Mouse (Mus musculus) bone marrow, adult 2 months (tissue): ENCODE data around the gene E130114P18Rik.

ENCODE experiments used
- CTCF ChIP-seq: fragments of 200-500 bp; IDR thresholded peaks from 2 replicates; pipeline ENCODE4 v1.5.1; 2011; ENCODE audit warnings: low read length, control low read depth; ENCODE audit not compliant: control insufficient read depth, insufficient read depth
- POLR2A ChIP-seq: fragments of 200-500 bp; IDR thresholded peaks from 2 replicates; pipeline ENCODE4 v1.6.1; 2011; ENCODE audit warnings: low read depth, mild to moderate bottlenecking, control low read depth, low read length, borderline replicate concordance; ENCODE audit not compliant: control insufficient read depth

DNA sequence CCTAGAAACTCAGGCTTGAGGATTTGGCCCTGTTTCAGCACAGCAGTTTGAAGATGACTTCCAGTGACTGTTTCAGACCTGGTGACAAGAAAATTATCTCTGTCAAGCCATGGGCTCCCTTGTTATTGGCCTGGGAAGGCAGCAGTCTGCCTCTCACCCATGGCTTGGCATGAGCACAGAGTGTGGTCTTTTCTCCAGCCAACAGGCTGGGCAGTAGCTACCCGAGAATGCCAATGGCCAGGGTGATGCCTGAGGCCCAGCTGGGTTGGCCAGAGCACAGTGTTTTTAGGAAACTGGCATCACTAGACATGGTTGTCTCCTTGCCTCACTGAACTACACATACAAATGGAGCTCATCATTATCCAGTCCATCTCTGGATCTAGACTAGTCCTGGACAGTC, 157.5 kb downstream of the E130114P18Rik start:
- no peak for TF ChIP-seq CTCF
- no peak for TF ChIP-seq POLR2A
